Mouse (Mus musculus) liver, postnatal 0 days (tissue): Measurements from ENCODE around the gene Naxd. TPM values are rescaled to one million over a fixed set of nuclear protein-coding genes. Genes with fewer than 3 reads are reported as not detected.

Experiments used
- ATAC-seq: fragments of 200-750 bp; cut with Nextera tagmentation; 2 replicates; pipeline ENCODE4 v1.8.0; 2017; ENCODE audit warnings: mild to moderate bottlenecking, moderate library complexity
- DNase-seq: peaks from one replicate; pipeline ENCODE4 v3.0.0-alpha.2; 2016
- H3K27ac ChIP-seq: fragments of 300-500 bp; sonication (generic); 2 replicates; pipeline ENCODE4 v1.5.1; 2014; ENCODE audit warnings: antibody characterized with exemption, moderate library complexity, mild to moderate bottlenecking, low read depth
- H3K27me3 ChIP-seq: fragments of 300-500 bp; sonication (generic); 2 replicates; pipeline ENCODE4 v1.6.1; 2014; ENCODE audit warnings: low read length, control low read depth, mixed read lengths; ENCODE audit not compliant: insufficient read depth
- H3K36me3 ChIP-seq: fragments of 300-500 bp; sonication (generic); replicated peaks from 2 replicates; pipeline ENCODE4 v1.6.1; 2014; ENCODE audit warnings: mild to moderate bottlenecking, control low read depth, low read length, moderate library complexity, mixed read lengths; ENCODE audit not compliant: insufficient read depth
- H3K4me1 ChIP-seq: fragments of 300-500 bp; sonication (generic); 2 replicates; pipeline ENCODE4 v1.6.1; 2014; ENCODE audit warnings: antibody characterized with exemption, mild to moderate bottlenecking, control low read depth; ENCODE audit not compliant: insufficient read depth
- H3K4me2 ChIP-seq: fragments of 300-500 bp; sonication (generic); 2 replicates; pipeline ENCODE4 v1.6.1; 2014; ENCODE audit warnings: low read depth, mild to moderate bottlenecking, low read length, moderate library complexity, mixed read lengths
- H3K4me3 ChIP-seq: fragments of 300-500 bp; sonication (generic); 2 replicates; pipeline ENCODE4 v1.5.1; 2014; ENCODE audit warnings: low read depth, low read length
- H3K9ac ChIP-seq: fragments of 300-500 bp; sonication (generic); replicated peaks from 2 replicates; pipeline ENCODE4 v1.6.1; 2014; ENCODE audit warnings: mild to moderate bottlenecking, moderate library complexity
- H3K9me3 ChIP-seq: fragments of 300-500 bp; sonication (generic); 2 replicates; pipeline ENCODE4 v1.6.1; 2016; ENCODE audit warnings: mild to moderate bottlenecking, control low read depth, low read length, mixed read lengths
- CTCF ChIP-seq: sonication (generic); IDR thresholded peaks from 2 replicates; pipeline ENCODE4 v1.5.1; 2016; ENCODE audit warnings: antibody characterized with exemption, low read depth
- EP300 ChIP-seq: IDR thresholded peaks from 2 replicates; pipeline ENCODE4 v1.6.1; 2016; ENCODE audit warnings: antibody characterized with exemption, low read depth, mild to moderate bottlenecking
- WGBS: fragments of 180-500 bp; shearing (Covaris S2); extraction: QIAGEN DNeasy Blood & Tissue Kit; methylation state at CpG from one replicate; pipeline ENCODE4 v1.1.7; 2014; ENCODE audit not compliant: insufficient replicate concordance; 5-methylcytosine and 5-hydroxymethylcytosine counted together
- polyA plus RNA-seq: library from polyadenylated mRNA; unstranded; fragments of >200 nt; fragmentation: Nextera tagmentation; extraction: Ambion mirVana; gene quantifications from 2 replicates; pipeline ENCODE4 v1.2.1, GENCODE M21; 2015

The Naxd gene
- polyA plus RNA-seq, 1 experiment from 2014 or later = 47.1 TPM

GRCm38 (mm10) chr8:11530155-11530770 is 33.0 kb downstream of the Naxd start:
- ATAC-seq = peak; percentile 57
- Histone ChIP-seq H3K27me3 (no peaks in the 10 kb centered on the region), H3K4me2 (no peak overlapping the region), H3K9ac (no peak overlapping the region), H3K4me3 (no peak overlapping the region), H3K36me3 (peaks cover 15% of the 10 kb centered on the region; the same call in 1 of the 2 replicates), H3K9me3 (no peaks in the 10 kb centered on the region), H3K27ac (peak overlapping the region; percentile 64), H3K4me1 (no peaks in the 10 kb centered on the region)
- TF ChIP-seq EP300 (no peak), CTCF (no peak)
- DNase-seq = no peak
- WGBS = 76% methylated on average over 18 of the region's 18 CpGs

GRCm38 (mm10) chr8:11530849-11531248 is 33.5 kb downstream of the Naxd start:
- Histone ChIP-seq H3K4me2 (no peak overlapping the region), H3K9ac (no peak overlapping the region), H3K4me3 (no peak overlapping the region), H3K9me3 (no peaks in the 10 kb centered on the region), H3K4me1 (no peaks in the 10 kb centered on the region), H3K36me3 (peaks cover 15% of the 10 kb centered on the region; the same call in 1 of the 2 replicates), H3K27ac (peak overlapping the region; percentile 64), H3K27me3 (no peaks in the 10 kb centered on the region)
- 60% methylated on average over 4 of the region's 4 CpGs for WGBS
- peak; percentile 99 for ATAC-seq
- DNase-seq = peak; percentile 46
- TF ChIP-seq EP300 (no peak), CTCF (no peak)

DNA sequence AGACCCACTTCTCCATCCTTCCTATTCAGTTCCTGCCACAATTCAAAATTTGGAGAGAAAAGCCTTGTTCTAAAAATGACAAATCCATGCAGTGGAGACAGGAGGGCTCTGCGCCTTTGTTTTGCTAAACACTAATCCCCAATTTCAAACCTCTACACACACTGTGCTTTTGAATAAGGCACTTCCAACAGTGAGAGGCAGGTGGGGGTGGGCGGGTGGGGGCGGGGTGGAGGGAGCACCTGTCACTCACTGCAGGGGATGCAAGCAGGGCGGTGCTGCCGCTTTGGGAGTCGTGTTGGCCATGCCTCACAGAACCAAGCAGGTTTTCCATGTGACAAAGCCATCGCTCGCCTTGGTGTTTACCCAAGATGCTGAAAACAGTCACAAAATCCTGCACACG is 37.2 kb downstream of the Naxd start:
- no peak for TF ChIP-seq CTCF
- no peak for TF ChIP-seq EP300
- ATAC-seq = no peak
- 81% methylated on average over 9 of the region's 9 CpGs for WGBS
- DNase-seq = no peak
- Histone ChIP-seq H3K36me3 (0 out of 2 replicates have a peak, but pooled peaks cover 7% of the 10 kb centered on the region), H3K4me1 (no peaks in the 10 kb centered on the region), H3K9ac (no peak overlapping the region), H3K4me3 (no peak overlapping the region), H3K9me3 (no peaks in the 10 kb centered on the region), H3K27ac (no peak overlapping the region), H3K27me3 (no peaks in the 10 kb centered on the region), H3K4me2 (no peak overlapping the region)

GRCm38 (mm10) chr8:11539049-11539448 is 41.7 kb downstream of the Naxd start:
- WGBS = 89% methylated on average over 4 of the region's 4 CpGs
- Histone ChIP-seq H3K4me1 (no peaks in the 10 kb centered on the region), H3K27ac (no peak overlapping the region), H3K4me3 (no peak overlapping the region), H3K4me2 (no peak overlapping the region), H3K9me3 (no peaks in the 10 kb centered on the region), H3K27me3 (no peaks in the 10 kb centered on the region), H3K9ac (no peak overlapping the region), H3K36me3 (peaks cover 28% of the 10 kb centered on the region)
- DNase-seq (no peak), ATAC-seq (no peak)
- TF ChIP-seq CTCF (no peak), EP300 (no peak)

DNA sequence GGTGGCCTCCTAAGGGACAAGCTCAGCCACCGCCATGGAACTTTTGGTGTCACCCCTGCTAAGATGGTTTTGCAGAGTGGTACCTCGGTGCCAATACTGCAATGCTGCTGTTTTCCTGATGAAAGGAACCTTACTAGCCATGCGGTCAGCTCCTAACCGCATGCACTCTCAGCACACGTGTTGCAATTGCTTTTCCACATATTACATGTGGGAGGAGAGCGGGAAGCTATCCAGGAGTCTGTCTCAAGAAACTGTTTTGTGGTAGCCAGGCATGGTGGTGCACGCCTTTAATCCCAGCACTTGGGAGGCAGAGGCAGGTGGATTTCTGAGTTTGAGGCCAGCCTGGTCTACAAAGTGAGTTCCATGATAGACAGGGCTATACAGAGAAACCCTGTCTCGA is 42.9 kb downstream of the Naxd start:
- no peak for TF ChIP-seq EP300
- no peak for TF ChIP-seq CTCF
- Histone ChIP-seq H3K27ac (no peak overlapping the region), H3K9me3 (no peaks in the 10 kb centered on the region), H3K27me3 (no peaks in the 10 kb centered on the region), H3K9ac (no peak overlapping the region), H3K4me3 (no peak overlapping the region), H3K4me1 (no peaks in the 10 kb centered on the region), H3K36me3 (peaks cover 24% of the 10 kb centered on the region), H3K4me2 (no peak overlapping the region)
- 90% methylated on average over 8 of the region's 8 CpGs for WGBS
- no peak for ATAC-seq
- no peak for DNase-seq

DNA sequence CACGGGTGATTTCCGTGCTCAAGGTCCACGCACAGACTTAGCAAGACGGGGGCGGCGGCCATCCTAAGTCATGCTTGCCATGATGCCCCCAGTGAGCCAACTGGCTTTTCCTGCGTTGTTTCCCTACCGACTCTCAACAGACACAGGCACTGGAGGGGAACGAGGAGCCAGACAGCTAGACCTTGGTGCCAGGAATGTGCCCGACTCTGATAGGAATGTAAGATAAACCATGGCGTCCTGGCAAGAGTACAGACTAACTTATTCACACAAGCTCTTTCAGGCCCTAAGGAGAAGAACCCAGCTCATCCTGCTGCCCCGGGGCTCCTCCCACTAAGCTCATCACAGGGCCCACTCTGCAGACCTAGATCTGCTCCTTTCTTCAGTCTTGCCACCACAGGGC is 44.7 kb downstream of the Naxd start:
- H3K4me2 ChIP-seq = no peak overlapping the region
- H3K36me3 ChIP-seq = peaks cover 24% of the 10 kb centered on the region
- no peak overlapping the region for H3K27ac ChIP-seq
- TF ChIP-seq EP300 = no peak
- no peak for TF ChIP-seq CTCF
- ATAC-seq (no peak), DNase-seq (no peak)
- no peaks in the 10 kb centered on the region for H3K27me3 ChIP-seq
- no peaks in the 10 kb centered on the region for H3K4me1 ChIP-seq
- 87% methylated on average over 12 of the region's 12 CpGs for WGBS
- H3K9ac ChIP-seq = no peak overlapping the region
- H3K4me3 ChIP-seq = no peak overlapping the region
- no peaks in the 10 kb centered on the region for H3K9me3 ChIP-seq

DNA sequence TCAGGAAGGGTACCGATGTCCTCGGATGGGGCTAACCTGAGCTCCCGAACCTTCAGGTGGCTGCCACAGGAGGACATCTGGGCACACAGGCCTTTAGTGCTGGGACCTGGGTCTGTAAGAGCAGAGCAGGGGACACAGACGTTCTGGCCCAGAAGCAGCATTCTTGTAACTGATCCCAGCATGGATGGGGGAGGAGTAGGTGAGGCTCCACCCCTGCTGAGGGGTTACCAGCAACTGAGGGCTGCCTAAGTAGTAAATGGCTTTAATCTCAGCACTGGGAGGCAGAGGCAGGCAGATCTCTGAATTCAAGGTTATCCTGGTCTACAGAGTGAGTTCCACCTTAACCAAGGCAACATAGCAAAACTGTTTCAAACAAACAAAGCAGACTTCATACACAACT is 45.6 kb downstream of the Naxd start:
- TF ChIP-seq EP300 (no peak), CTCF (no peak)
- no peak overlapping the region for H3K4me3 ChIP-seq
- H3K4me2 ChIP-seq = no peak overlapping the region
- ATAC-seq (no peak), DNase-seq (no peak)
- no peaks in the 10 kb centered on the region for H3K27me3 ChIP-seq
- no peak overlapping the region for H3K9ac ChIP-seq
- no peak overlapping the region for H3K27ac ChIP-seq
- H3K9me3 ChIP-seq = no peaks in the 10 kb centered on the region
- H3K4me1 ChIP-seq = no peaks in the 10 kb centered on the region
- H3K36me3 ChIP-seq = peaks cover 24% of the 10 kb centered on the region
- WGBS = 84% methylated on average over 4 of the region's 4 CpGs
